Mouse (Mus musculus) embryo, embryonic 10 days (tissue): ENCODE measurements around the gene Tcl1b5.
"Not testable (repeated sequence)": the region's sequence is repeated elsewhere in the genome, so short reads cannot be mapped to it uniquely, and the experiment has no call there.

Experiments
- DNase-seq: peaks from one replicate; pipeline ENCODE4 v3.0.0-alpha.2; 2015; ENCODE audit warnings: low spot score

Tcl1b5 gene

DNA sequence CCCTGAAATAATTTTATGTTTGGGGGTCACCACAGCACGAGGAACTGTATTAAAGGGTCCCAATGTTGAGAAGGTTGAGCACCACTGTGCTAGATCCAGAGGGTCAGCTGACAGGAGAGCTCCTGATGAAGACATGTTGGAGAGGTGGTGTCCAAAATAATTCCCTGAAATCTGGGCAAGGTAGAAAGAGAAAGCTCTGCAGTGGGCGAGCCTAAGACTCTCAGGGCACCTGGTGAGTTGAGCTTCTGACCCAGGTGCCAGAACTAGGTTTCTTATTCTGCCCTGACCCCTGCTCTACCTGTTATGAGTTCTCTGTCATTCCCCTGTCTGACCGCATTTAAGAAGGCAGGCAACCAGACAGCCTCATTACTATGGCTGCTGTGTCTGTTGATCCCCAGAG lies at the start of gene Tcl1b5:
Gene Tcl1b5, plus strand, starts transcription at position 301 of the 400 bp plus-strand sequence.
- not testable (repeated sequence) for DNase-seq

DNA sequence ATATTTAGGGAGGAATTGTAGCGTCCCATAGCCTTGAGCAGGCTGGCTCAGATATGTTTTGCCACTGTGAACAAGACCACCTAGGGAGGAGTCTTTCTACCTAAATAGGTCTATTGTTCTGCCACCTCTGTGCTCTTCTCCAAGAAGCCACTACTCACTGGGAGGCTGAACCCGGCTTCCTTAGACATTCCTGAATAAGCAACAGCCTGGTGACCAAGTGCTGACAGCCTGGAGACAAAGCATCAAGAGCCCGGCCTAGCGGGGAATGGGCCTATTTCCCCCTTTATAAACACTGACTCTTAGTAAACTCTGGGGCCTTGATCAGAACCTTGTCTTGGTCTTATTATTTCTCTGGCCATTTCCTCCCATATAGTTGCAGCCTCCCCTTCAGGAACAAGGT lies 49.6 kb upstream of the Tcl1b5 start:
- no peak for DNase-seq

DNA sequence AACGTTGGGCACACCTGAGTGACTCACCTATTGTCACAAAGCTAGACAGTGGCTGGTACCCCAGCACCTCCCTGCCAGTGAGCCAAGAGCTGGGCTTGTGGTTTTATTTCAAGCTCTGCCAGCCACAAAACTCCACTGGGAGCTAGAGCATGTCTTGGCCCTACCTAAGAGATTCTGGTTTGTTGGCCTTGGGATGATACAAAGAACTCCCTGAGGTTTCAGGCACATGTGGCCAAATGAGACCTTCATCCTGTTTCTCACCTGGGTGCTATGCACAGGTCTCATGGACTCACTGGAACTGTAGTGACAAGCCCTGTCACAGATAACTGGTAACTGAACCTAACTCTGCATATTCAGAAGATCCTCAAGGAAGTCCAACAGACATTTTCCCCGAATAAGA lies 48.5 kb upstream of the Tcl1b5 start:
- no peak for DNase-seq

DNA sequence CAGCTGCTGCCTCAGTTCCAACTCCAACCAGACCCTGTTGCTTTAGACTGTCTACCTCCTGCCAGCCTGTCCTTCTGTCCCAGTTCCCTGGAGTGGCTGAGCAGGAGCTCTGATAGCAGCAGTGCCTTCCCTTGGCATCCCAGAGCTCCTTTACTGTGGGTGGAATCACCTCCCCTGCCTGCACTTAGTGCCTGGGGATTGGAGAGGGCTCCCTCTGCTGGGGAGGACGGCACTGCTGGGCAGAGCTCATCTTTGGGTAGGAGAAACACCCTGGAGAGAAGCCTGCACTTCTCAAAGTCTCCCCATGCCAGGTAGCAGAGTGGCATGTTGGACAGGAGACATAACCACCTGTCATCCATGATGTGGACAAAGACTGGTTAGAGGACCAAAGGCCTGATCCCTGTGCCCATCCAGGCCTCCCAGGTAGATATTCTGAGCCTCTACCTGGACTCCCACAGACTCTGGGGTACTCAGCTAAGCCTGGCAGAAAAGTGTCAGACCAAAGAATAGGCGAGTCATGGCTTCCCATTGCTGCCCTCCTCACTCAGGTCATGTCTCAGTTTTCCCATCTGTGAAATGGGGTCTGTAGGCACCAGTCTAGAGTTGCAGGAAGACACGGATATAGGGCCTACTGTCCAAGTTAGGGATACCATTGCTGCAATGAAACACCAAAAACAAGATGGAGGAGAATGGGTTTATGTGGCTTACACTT lies 46.5 kb upstream of the Tcl1b5 start:
- not testable (repeated sequence) for DNase-seq

DNA sequence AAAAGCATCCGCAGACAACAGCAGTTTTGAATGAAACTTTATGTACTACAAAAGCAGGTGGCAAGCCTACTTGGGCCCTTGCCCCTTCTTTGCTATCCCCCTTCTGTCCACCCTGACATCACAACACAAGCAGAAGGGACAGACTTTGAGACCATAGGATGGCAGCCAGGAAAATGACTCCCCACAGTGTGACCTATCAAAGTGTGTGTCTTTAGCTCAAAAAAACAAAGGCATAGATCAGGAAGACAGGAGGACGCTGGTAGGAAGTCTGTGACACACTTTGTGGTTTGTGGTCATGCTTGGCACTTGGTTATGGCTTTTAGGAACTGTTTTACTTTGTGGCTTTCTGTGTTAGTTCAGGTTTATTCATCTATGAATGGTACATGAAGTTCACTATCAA lies 42.0 kb upstream of the Tcl1b5 start:
- not testable (repeated sequence) for DNase-seq

DNA sequence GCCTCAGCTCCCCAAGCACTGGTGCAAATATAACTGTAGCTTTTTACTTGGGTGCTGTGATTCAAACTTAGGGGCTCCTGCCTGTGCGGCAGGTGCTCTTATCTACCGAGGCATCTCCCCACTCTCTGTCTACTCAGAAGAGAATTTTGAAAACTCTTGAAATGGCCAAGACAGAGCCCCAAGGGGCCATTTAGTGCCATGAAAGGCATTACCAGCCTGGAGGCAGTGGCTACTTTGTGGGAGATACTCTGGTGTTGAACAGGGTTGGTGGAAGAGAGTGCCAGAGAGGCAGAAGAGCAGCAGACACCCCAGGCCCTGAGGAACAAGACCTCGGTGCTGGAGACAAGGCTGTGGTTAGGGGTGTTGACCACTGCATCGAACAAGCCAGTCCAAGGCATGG lies 41.3 kb upstream of the Tcl1b5 start:
- DNase-seq = not testable (repeated sequence)

DNA sequence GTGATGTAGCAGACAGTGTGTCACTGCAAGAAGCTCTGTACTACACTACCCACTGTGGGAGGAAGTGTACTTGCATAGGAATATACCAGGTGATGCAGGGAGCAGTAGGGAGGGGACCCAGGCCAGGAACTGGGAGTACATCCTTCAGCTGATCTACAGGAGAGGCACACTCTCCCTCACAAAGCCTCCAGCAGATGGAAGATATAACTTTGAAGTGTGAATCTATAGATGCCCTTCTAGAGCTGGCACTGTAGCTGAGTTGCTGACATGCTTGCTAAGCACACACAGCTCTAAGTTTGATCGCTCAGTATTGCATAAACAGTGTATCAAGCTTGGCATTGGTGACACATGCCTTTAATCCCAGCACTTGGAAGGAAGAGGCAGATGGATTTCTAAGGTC lies 38.4 kb upstream of the Tcl1b5 start:
- not testable (repeated sequence) for DNase-seq

DNA sequence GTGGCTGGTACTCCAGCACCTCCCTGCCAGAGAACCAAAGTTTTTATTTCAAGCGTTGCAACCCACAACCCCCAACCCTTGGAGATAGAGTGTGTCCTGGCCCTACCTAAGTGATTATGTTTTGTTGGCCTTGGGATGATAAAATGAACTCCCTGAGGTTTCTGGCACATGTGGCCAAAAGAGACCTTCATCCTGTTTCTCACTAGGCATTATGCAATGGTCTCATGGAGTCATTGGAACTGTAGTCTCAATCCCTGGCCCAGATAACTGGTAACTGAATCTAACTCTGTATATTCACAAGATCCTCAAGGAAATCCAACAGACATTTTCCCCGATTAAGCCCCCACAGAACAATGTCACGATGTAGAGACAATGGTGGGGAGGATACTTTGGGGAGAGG lies 33.0 kb upstream of the Tcl1b5 start:
- DNase-seq = no peak

DNA sequence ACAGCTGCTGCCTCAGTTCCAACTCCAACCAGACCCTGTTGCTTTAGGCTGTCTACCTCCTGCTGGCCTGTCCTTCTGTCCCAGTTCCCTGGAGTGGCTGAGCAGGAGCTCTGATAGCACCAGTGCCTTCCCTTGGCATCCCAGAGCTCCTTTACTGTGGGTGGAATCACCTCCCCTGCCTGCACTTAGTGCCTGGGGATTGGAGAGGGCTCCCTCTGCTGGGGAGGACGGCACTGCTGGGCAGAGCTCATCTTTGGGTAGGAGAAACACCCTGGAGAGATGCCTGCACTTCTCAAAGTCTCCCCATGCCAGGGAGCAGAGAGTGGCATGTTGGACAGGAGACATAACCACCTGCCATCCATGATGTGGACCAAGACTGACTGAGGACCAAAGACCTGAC lies 31.2 kb upstream of the Tcl1b5 start:
- not testable (repeated sequence) for DNase-seq

DNA sequence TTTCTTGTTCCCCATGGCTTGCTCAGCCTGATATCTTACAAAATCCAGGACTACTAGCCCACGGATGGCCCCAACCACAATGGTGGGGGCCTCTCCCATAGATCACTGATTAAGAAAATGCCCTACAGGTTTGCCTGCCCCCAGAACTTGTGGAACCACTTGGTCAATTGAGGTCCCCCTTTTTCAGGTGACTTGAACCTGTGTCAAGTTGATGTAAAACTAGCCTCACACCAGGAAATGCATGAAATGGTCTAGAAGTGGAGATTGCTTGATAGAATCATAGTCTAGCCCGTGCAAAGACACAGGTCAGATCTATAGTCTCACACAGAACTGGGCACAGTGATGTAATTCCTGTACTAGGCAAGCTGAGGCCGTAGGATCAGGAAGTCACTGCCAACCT lies 30.4 kb upstream of the Tcl1b5 start, which contains the start of gene Tcl1b2:
Gene Tcl1b2, plus strand, starts transcription at position 301 of the 400 bp plus-strand sequence.
- no peak for DNase-seq

DNA sequence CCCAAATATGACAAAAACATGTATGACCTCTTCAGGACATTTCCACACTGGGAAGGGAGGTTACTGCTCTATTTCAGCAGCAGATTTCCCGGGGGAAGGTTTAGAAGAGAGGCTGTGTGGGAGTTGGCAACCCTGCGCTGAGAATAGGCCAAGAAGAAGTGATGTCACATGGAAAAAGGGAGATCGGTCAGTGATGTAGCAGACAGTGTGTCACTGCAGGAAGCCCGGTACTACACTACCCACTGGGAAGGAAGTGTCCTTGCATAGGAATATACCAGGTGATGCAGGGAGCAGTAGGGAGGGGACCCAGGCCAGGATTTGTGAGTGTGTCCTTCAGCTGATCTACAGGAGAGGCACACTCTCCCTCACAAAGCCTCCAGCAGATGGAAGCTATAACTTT lies 20.9 kb upstream of the Tcl1b5 start:
- not testable (repeated sequence) for DNase-seq

DNA sequence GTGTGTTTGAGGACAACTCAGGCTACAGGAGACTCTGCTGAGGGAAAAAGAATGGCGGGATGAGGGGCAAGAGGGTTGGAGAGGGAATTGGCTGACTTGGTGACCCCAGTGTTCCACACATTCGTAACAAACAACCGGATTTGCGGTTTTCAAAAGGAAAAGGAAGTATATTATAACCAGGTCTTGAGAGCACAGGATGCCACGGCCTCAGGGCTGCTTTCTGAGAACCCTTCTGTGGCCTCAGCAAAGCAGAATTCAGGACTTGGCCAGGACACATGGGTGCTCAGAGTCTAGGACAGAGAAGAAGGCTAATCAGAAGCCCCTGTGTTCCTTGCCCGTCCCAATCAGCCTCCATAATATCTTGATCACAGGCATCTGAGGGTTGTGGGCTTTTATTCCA lies 17.3 kb upstream of the Tcl1b5 start:
- no peak for DNase-seq

DNA sequence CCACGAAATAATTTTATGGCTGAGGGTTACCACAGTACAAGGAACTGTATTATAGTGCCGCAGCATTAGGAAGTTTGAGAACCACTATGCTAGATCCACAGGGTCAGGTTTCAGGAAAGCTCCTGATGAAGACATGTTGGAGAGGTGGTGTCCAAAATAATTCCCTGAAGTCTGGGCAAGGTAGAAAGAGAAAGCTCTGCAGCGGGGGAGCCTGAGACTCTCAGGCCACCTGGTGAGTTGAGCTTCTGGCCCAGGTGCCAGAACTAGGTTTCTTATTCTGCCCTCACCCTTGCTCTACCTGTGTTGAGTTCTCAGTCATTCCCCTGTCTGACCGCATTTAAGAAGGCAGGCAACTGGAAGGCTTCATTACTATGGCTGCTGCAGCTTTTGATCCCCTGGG lies 16.8 kb upstream of the Tcl1b5 start, which contains the start of gene Tcl1b1:
Gene Tcl1b1, plus strand, starts transcription at position 301 of the 400 bp plus-strand sequence.
- DNase-seq = no peak

DNA sequence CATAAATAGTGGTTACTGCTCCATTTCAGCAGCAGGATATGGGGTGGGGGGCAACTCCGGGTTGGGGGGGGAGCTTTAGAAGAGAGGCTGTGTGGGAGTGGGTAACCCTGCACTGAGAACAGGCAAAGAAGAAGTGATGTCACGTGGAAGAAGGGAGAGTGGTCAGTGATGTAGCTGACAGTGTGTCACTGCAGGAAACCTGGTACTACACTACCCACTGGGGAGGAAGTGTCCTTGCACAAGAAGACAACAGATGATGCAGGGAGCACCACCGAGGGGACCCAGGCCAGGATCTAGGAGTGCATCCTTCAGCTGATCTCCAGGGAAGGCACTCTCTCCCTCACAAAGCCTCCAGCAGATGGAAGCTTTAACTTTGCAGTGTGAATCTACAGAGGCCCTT lies 9.4 kb upstream of the Tcl1b5 start:
- no peak for DNase-seq

DNA sequence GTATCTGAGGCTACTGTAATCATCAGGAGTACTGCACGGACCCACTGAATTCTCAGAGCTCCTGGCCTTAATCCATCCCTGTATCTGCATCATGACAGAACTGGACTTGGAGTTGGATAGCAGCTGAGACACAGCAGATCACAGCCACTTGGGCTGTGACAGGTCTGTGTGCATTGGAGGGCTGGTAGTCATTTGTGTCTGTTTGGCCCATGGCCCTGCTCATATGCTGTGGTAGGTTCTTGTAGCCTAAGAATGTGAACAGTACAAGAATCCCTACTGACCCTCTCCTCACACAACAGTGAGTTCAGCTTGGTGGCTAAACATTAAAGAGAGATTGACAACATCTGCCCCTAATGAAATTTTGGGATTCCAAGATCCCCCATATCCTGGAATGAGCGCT lies 2.8 kb upstream of the Tcl1b5 start:
- no peak for DNase-seq

DNA sequence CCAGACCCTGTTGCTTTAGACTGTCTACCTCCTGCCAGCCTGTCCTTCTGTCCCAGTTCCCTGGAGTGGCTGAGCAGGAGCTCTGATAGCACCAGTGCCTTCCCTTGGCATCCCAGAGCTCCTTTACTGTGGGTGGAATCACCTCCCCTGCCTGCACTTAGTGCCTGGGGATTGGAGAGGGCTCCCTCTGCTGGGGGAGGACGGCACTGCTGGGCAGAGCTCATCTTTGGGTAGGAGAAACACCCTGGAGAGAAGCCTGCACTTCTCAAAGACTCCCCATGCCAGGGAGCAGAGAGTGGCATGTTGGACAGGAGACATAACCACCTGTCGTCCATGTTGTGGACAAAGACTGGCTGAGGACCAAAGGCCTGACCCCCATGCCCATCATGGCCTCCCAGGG lies 1.8 kb upstream of the Tcl1b5 start:
- DNase-seq = not testable (repeated sequence)

DNA sequence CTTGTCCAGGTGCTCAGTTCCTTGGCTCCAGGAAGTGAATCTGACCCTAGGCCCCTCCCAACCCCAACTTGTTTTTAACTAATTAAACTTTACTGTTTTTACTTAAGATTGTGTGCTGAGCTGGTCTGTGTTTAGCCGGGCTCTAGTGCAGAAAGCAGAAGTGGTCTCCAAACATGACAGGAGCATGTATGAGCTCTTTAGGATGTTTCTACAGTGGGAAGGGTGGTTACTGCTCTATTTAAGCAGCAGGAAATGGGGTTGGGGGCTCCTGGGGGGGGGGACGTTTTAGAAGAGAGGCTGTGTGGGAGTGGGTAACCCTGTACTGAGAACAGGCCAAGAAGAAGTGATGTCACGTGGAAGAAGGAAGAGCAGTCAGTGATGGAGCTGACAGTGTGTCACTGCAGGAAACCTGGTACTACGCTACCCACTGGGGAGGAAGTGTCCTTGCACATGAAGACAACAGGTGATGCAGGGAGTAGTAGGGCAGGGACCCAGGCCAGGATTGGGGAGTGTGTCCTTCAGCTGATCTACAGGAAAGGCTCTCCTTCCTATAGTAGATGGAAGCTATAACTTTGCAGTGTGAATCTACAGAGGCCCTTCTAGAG lies 5.0 kb downstream of the Tcl1b5 start:
- not testable (repeated sequence) for DNase-seq

DNA sequence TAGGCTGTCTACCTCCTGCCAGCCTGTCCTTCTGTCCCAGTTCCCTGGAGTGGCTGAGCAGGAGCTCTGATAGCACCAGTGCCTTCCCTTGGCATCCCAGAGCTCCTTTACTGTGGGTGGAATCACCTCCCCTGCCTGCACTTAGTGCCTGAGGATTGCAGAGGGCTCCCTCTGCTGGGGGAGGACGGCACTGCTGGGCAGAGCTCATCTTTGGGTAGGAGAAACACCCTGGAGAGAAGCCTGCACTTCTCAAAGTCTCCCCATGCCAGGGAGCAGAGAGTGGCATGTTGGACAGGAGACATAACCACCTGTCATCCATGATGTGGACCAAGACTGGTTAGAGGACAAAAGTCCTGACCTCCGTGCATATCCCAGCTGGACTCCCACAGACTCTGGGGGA lies 12.8 kb downstream of the Tcl1b5 start:
- not testable (repeated sequence) for DNase-seq

DNA sequence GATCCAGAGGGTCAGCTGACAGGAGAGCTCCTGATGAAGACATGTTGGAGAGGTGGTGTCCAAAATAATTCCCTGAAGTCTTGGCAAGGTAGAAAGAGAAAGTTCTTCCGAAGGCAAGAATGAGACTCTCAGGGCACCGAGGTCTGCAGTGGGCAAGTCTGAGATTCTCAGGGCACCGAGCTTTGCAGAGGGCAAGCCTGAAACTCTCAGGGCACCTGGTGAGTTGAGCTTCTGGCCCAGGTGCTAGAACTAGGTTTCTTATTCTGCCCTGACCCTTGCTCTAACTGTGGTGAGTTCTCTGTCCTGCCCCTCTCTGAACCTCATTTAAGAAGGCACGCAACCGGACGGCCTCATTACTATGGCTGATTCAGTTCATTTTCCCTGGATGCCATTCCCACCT lies 14.6 kb downstream of the Tcl1b5 start, which contains the start of gene Tcl1b3:
Gene Tcl1b3, plus strand, starts transcription at position 301 of the 400 bp plus-strand sequence.
- not testable (repeated sequence) for DNase-seq

DNA sequence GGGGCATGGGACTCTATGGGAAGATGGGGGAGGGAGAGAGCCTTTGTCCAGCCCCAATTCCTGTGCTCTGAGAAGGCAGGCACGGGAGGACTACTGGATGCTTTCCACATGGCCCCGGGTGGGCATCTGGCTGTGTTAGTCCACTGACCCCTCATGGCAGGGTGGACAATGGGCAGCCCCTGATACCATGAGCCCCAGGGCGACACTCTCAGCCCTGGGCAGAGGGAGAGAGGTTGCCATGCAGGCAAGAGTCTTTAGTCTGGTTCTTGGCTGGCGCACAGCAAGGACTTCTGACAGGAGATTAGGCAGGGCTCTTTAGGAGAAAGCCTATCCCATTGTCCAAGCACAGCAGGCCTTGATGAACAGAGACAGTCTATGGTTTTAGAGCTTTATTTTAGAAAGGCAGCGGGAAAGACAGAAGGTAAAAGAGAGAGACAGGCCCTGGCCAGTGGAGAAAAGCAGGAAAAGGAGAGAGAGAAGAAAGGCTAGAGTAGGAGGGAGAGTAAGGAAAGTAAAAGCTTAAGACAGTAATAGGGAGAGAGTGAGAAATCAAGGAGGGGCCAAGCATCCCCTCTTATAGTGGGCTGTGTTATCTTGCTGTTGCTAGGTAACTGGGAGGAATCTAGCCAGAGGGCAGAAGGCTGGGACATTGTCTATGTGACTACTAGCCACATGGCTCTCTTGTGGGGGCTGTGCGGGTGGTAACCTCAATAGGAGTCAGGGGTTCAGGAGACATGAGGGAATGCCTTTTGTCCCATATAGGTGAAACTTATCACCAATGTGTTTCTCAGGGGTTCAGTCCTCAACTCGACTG lies 23.7 kb downstream of the Tcl1b5 start:
- DNase-seq = peak; percentile 34

DNA sequence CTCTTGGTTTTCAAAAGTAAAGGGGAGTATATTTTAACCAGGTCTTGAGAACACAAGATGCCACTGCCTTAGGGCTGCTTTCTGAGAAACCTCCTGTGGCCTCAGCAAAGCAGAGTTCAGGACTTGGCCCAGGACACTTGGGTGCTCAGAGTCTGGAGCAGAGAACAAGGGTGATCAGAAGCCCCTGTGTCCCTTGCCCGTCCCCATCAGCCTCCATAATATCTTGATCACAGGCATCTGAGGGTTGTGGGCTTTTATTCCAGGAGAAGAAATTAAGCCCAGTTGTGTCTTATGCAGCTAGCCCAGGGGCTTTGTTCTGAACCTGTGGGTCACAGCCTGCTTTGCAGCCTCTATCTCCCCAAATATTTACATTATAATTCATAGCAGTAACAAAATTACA lies 25.5 kb downstream of the Tcl1b5 start, which contains the start of gene Tcl1b4:
Gene Tcl1b4, plus strand, starts transcription at position 301 of the 400 bp plus-strand sequence.
- DNase-seq = not testable (repeated sequence)

DNA sequence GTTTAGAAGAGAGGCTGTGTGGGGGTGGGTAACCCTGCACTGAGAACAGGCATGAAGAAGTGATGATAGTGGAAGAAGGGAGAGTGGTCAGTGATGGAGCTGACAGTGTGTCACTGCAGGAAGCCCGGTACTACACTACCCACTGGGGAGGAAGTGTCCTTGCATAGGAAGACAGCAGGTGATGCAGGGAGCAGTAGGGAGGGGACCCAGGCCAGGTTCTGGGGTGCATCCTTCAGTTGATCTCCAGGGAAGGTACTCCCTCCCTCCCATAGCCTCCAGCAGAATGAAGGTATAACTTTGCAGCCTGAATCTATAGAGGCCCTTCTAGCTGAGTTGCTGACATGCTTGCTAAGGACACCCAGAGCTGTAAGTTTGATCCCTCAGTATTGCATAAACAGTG lies 30.9 kb downstream of the Tcl1b5 start:
- no peak for DNase-seq

DNA sequence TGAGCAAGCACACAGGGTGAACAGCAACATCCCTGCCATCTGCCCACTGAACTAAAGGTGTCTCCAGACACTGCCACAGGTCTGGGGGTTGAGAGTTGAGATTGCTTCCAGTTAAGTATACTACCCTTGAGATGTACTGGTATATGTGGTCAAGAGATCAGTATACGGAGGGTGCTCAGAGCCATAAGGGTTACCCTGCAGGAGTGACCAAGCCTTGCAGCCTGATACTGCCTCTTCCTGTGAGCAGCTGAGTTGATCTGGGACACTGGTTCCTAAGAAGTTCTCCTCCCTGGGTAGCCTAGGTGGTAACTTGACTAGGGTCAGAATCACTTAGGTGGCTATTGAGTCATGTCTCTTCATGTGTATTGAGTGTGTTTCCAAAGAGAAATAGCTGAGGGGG lies 32.3 kb downstream of the Tcl1b5 start:
- no peak for DNase-seq
